Mouse (Mus musculus) cerebellum, postnatal 36 days (tissue): ENCODE results near the gene Rfesd.

Experiments used
- DNase-seq, 2 experiments: peaks; one replicate each; pipeline ENCODE4 v3.0.0; 2021 to 2022; ENCODE audit warnings: mixed read lengths in 2 of 2

Rfesd gene

GRCm38 (mm10) chr13:75976649-75977048, 41.9 kb downstream of the Rfesd start:
- DNase-seq = no peak

GRCm38 (mm10) chr13:75976218-75976617, 42.3 kb downstream of the Rfesd start:
- DNase-seq = no peak

- no peak for DNase-seq
Observed at GRCm38 (mm10) chr13:75975629-75976028, 42.9 kb downstream of the Rfesd start.

- no peak for DNase-seq
Observed at GRCm38 (mm10) chr13:75974481-75974880, 44.0 kb downstream of the Rfesd start.

GRCm38 (mm10) chr13:75966850-75967249, 51.7 kb downstream of the Rfesd start, which contains the start of gene Spata9:
TSS of gene Spata9 (plus strand) at chr13:75967150.
- no peak for DNase-seq

- DNase-seq = no peak
Observed at GRCm38 (mm10) chr13:75955357-75955992, 63.0 kb downstream of the Rfesd start.
